ENCODE assay signal across 16 mouse cellular contexts in genomic region chr3:100242230-100242629, GRCm38 (mm10).
"Had no signal": no experiment of that assay in that cellular context is flagged by ENCODE, and none has a peak within 500 bp of the region (broad histone marks: within the 10 kb centered on the region; RNA-seq: fewer than 3 reads in every experiment).

No protein-coding gene starts in this region.

- H3K4me3 ChIP-seq: left cerebral cortex, adult 2 months; limb, embryonic 10.5 days; liver, embryonic 15.5 days; megakaryocyte, embryonic 14.5 days; midbrain, embryonic 15.5 days; neural tube, embryonic 12.5 days had no signal

- H3K27me3 ChIP-seq: liver, embryonic 15.5 days; megakaryocyte, embryonic 14.5 days; midbrain, embryonic 15.5 days; neural tube, embryonic 12.5 days had no signal

- H3K9me3 ChIP-seq: limb, embryonic 10.5 days; liver, embryonic 15.5 days; megakaryocyte, embryonic 14.5 days; midbrain, embryonic 15.5 days; neural tube, embryonic 12.5 days had no signal

- H3K4me2 ChIP-seq: liver, embryonic 11.5 days; liver, embryonic 15.5 days; lung, embryonic 14.5 days; midbrain, embryonic 11.5 days; midbrain, embryonic 15.5 days; neural tube, embryonic 12.5 days had no signal

- H3K36me3 ChIP-seq: limb, embryonic 10.5 days; liver, embryonic 15.5 days; midbrain, embryonic 15.5 days; neural tube, embryonic 12.5 days had no signal

- H3K4me1 ChIP-seq: liver, embryonic 15.5 days; megakaryocyte, embryonic 14.5 days; midbrain, embryonic 15.5 days; neural tube, embryonic 12.5 days had no signal

- ATAC-seq: hindbrain, embryonic 16.5 days; inflammation-experienced regulatory T-cells, adult 6 months; intestine, postnatal 0 days; midbrain, embryonic 15.5 days had no signal

- H3K27ac ChIP-seq: left cerebral cortex, adult 2 months; limb, embryonic 10.5 days; liver, embryonic 15.5 days; macrophage; midbrain, embryonic 15.5 days; neural tube, embryonic 12.5 days; stomach, postnatal 0 days had no signal

- H3K9ac ChIP-seq: liver, embryonic 15.5 days; lung, embryonic 14.5 days; midbrain, embryonic 15.5 days; neural tube, embryonic 12.5 days had no signal

- DNase-seq: lung, embryonic 14.5 days; thymus, adult 2 months; thymus, postnatal 25 days had no signal
